Mouse (Mus musculus) embryo, embryonic 11 days (tissue): Measurements from ENCODE around the gene Exoc3l2.
A peak's percentile ranks its signal among the peaks of the same experiment; 100 is the strongest.

ENCODE experiments used
- DNase-seq: peaks from one replicate; pipeline ENCODE4 v3.0.0-alpha.2; 2015

The Exoc3l2 gene

DNA sequence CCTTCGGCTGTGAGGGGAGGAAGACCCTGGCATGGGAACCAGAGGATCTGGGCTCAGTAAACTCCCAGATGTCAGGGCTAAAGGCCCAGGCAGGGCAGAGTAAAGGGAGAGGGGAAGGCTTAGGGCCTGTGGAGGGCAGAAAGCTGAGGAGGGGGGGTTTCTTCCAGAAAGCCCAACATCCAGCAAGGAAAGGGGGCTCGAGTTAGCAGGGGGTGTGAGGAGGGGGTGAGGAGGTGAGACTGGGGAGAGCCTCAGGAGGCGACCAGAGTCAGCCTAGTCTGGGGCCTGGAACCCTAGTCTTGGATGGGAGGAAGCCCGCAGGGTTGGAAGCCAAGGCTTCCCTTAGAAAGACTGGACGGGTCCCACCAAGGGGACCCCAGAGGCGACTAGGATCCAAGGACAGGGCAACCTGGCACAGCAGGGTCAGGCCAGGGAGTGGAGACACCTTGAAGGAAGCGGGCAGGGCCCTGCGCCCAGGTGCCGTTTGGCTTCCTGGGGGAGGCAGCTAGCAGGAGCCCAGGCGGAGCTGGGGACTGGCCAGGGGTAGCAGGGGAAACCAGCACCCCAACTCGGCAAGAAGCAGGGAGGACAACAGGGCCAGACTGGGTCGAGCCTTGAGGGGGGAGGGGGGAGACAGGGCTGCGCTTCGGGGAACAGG lies 5.6 kb upstream of the Exoc3l2 start:
- DNase-seq, result no peak

DNA sequence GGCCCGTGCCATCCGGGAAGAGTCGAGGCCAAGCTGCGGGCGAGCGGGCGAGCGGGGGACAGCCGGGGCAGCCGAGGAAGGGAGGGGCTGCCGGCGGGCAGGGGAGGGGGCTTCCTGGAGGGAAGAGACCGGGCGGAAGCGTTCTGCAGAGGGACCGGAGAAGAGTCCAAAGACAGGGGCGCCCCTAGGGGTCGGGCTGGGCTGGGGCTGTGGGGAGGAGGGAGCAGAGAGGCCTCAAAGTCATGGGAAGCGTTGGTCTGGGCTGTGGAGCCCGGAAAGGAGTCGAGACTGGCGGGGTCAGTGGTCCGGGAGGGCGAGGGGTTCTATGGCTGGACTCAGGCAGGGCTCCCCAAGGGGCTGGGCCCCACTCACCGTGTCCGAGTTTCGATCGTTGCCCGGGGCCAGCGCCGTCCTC lies 5.1 kb upstream of the Exoc3l2 start:
- peak; percentile 86 for DNase-seq

DNA sequence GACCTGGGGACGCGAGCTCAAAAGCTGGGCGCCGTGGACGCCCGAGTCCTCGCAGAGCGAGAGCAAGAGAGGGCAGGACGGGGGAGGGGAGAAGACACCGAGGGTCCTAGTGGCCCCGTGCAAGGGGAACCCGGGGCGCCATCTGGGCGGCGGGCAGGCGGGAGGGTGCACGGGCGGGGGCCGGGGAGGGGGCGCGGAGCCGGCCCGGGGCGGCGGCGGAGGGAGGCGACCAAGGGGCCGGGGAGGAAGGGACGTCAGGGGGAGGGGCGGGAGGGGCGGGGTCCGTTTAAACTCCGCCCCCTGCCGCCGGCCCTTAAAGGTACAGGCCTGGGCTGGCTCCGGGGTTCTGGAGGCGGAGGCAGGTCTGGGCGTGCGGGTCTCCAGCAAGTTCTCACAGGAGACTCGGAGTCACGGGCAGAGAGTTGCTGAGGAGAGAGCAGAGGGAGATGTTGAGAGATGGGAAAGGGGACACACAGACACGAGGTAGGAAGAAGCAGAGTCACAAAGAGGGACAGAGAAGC lies 4.5 kb upstream of the Exoc3l2 start, which contains the start of gene Mark4:
TSS of gene Mark4 (minus strand) at position 231 of the 521 bp plus-strand sequence.
- DNase-seq, result peak; percentile 91

DNA sequence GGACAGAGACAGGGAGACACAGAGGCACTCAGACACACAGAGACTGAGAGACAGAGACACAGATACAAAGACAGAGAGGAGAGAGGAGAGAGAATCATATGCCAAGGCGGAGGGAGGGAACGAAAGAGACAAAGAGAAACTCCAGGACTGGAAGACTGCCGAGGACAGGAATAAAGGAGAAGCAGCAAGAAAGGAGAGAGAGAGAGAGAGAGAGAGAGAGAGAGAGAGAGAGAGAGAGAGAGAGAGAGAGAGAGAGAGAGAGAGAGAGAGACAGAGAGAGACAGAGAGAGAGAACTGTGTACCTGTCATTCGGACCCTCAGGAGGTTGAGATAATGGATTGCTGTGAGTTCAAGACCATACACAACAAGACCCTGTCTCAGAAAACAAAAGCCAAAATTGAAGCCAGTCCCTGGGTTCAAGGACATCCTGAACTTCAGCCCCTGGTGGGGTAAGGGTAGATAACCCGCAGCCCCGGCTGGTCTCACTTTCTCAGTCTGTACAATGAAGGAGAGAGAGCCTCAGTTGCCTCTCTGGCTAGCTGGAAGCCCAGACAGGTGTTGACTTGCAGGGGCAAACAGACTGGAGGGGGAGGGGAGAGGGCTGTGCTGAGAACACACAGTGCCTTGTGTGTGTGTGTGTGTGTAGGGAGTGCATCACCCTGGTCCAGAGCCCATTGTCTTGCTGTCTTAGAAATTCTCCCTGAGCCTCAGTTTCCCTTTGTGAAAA lies 3.8 kb upstream of the Exoc3l2 start:
- DNase-seq, result no peak

DNA sequence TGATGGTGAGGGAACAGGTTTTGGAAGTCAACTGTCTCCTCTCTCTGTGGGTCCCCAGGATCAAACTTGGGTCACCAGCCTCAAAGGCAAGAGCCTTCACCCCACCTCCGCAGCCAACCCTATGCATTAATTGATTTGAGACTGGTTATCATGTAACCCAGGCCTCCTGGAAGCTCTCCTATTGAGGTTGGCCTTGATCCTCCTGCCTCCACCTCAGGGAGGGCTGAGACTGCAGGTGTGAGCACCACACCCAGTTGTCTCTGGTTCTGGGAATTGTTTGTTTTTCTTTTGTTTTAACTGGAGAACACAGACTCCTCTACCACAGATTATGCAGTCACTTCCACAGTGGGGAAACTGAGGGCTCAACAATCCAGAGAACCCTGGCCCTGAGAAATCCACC lies 2.6 kb upstream of the Exoc3l2 start:
- DNase-seq, result no peak

DNA sequence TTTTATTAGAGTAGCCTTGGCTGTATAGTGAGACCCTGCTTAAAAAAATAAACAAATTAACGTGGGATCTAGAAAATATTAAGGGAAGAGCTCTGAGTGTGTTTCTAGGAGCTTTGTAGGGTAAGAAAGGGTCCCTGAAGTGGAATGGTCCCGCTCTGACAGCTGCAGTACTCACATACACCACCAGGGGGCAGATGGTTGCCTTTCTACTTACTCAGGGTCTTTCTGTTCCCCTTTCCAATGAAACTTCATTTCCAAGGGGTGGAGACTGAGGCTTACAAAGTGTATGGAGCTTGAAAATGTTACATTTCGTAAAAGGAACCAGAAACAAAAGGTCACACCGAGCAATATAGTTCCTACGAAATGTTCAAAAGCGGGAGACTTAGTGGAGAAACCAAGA lies 1.6 kb upstream of the Exoc3l2 start:
- peak; percentile 78 for DNase-seq

DNA sequence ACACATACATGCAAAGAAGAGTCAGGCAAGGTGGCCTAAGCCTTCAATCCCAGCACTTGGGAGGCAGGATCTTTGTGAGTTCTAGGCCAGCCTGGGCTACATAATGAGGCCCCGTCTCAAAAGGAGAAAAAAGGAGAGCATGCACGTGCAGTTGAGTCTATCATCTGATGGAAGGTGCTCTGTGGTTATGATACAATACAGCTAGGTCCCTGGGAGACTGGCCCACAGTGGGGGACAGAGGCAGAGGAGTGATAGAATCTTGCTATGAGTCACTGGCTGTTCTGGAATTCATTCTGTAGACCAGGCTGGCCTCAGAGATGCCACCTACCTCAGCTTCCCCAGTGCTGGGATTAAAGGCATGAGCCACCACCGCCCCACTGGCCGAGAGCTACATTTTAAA lies 688 bp upstream of the Exoc3l2 start:
- DNase-seq, result no peak

DNA sequence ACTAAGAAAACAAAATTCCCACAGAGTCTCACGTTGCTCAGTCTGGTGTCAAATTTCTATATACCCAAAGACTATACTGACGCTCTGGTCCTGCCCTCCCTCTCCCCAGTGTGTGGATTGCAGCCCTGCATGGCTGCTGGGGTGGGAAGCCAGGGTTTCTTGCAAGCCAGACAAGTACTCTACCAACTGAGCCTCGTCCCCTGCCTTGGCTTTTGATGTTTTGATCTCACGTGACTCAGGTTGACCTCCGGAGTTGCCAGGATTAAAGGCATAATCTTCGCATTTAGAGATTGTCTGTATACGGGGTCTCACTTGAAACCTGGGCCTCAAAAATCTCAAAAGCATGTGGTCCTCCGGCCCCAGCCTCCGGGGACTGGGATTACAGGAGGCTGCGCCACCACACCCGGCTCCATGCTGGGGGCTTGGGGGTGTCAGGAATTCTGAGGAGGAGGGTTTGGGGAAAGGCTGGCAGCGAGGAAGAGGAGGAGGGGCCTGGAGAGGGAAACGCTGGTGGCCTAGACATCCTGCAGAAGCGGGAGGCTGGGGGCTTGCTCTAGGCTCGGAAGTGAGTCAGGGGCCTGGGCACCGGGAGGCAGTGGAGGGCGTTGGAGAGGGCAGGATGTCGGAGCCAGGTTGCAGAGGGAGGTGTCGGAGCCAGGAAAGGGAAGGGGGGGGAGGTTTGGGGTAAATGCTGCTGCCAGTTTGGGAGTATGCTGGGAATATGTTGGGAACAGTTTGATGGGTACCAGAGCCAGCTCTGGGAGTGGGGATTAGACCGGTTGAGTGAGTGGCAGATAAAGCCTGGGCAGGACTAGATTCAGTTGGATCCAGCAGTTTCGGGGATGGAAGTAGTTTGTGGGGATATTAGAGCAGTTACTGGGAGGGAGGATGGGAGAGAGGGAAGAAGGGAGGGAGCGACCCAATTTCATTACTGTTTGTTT lies 1.5 kb downstream of the Exoc3l2 start:
- peak; percentile 67 for DNase-seq

DNA sequence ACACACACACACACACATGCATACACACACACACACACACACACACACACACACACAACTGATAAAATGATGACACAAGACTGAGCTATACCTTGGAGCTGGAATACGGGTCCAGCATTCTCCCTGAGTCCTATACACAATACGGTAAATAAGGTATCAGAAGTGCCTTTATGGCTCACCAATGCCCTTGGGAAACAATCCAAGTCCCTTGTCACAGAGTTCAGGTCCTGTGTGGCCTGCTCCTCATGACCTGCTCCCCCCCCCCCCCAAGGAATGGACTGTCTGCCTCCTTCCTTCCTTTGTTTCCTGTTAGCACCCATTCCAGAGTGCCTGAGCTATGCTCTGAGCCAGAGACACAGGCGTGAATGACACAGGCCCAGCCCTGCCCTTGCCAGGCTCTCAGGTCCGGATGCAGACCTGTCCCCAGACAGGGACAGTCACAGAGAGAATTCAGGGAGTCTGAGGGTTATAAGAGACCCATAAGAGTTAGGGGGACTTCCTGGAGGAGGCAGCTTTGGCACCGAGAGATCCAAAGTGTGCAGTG lies 3.5 kb downstream of the Exoc3l2 start:
- DNase-seq, result no peak

DNA sequence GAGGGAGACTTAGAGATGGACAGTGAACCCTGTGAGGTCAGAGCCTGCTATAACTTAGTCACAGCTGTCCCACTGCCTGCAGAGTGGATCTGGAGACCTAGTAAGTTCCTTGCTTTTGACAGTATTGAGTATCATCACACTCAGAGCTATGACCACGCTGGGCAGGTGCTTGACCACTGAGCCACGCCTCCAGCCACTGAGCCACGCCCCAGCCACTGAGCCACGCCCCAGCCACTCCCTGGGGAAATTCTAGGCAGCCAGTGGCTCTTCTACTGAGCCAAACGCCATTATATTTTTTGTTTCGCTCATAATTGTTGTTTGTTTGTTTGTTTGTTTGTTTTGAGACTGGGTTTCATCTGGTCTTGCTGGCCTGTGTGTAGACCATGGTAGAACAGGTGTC lies 4.5 kb downstream of the Exoc3l2 start:
- DNase-seq, result no peak

DNA sequence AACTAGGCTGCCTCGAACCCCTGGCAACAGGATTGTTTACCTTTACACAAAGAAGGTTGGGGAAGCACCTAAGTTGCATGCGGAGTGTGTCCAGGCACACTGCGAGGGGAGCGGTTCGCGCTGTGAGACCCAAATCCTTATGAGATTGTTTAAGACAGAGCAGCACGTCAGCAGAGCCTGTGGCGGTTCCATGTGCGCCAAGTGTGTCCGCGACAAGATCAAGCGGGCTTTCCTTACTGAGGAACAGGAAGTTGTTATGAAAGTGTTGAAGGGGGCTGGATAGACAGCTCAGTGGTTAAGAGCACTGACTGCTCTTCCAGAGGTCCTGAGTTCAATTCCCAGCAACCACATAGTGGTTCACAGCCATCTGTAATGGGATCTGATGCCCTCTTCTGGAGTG lies 5.1 kb downstream of the Exoc3l2 start:
- DNase-seq, result no peak

DNA sequence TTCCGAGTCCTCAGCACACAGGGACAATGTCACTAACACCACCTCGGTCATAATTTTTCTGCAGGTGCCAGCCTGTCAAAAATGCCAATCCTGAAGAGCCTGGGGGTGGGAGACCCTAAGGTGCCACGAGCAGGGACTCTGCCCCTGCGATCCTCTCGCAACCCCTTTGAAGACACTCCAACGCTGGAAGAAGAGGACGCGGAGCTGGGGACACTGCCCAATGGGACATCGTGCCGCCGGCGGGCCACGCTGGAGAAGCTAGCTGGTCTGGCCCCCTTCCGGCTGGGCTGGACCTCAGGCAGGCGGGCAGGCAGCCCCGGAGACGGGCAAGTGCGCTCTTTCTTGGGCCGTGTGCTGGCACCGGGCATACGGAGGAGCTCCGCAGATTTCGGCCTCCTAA lies 6.3 kb downstream of the Exoc3l2 start:
- no peak for DNase-seq

DNA sequence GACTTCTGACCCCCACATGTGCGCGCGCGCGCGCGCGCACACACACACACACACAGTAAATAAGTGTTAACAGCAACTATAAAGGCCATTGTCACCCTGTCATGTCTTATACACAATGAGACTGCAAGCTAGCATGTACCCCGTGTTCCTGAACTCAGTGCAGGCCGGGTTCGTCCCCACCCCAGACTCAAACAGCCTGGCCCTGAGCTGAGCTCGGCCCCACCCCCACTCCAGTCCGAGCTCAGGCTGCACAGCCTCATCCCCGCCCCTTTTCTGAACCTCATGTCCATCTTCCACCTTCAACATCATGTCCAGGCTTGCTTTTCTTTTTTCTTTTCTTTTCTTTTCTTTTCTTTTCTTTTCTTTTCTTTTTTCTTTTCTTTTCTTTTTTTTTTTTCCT lies 7.2 kb downstream of the Exoc3l2 start:
- DNase-seq, result no peak

DNA sequence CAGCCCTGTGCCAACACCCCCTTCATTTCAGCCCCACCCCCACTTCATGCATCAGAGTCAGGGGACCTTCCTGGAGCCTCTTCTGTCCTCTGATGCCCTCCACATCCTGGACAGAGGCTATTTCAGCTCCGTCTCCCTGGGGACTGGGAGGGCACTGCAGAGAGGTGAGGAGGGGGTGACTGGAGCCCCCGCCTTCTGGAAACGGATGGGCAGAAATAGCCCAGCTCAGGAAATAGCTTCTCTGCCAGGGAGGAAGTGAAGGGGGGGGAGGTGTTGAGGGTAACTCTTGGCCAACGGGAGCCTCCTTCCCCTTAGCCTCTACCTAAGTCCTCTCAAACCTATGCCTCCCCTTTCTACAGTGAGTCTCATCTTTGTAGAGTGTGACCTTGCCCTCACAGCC lies 9.3 kb downstream of the Exoc3l2 start:
- no peak for DNase-seq

DNA sequence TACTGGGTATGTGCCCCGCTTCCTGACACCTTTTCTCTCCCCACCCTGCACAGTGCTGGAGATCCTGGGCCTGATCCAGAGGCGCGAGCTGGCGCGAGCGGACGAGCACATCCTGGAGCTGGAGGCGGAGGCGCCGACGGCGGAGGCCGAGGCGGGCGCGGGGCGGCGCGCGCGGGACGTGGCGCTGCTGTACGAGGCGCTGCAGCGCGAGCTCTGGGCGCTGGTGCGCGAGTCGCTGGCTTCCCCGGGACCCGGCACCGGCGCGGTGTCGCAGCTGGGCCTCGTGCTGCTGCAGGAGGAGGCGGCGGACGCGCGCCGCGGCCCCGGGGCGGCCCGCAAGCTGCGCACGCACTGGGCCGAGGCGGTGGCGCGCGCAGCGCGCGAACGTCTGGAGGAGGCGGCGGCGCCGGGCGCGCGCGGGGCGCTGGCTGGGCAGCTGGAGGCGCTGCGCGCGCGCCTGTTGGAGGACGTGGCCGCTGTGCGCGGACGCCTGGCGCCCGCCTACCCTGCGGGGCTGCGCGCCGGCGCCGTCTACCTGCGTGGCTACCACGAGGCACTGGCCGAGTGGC lies 10.8 kb downstream of the Exoc3l2 start:
- peak; percentile 94 for DNase-seq

DNA sequence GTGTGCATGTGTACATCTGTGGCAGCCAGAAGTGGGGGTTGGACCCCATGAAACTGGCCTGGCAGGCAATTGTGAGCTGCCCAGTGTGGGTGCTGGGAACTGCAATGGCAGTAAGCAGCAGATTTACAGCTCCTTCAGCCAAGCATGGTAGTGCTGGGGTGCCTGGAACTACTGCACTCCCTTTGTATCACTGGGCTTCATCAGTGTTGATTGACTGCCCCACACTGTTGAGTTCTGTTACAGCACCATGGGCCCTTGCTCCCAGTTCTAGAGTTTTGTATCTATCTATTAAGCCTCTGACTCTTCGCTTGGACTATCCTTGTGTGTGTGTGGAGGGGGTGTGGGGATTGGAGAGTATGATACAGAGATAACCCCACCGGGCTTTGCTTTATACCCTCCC lies 14.0 kb downstream of the Exoc3l2 start:
- no peak for DNase-seq

DNA sequence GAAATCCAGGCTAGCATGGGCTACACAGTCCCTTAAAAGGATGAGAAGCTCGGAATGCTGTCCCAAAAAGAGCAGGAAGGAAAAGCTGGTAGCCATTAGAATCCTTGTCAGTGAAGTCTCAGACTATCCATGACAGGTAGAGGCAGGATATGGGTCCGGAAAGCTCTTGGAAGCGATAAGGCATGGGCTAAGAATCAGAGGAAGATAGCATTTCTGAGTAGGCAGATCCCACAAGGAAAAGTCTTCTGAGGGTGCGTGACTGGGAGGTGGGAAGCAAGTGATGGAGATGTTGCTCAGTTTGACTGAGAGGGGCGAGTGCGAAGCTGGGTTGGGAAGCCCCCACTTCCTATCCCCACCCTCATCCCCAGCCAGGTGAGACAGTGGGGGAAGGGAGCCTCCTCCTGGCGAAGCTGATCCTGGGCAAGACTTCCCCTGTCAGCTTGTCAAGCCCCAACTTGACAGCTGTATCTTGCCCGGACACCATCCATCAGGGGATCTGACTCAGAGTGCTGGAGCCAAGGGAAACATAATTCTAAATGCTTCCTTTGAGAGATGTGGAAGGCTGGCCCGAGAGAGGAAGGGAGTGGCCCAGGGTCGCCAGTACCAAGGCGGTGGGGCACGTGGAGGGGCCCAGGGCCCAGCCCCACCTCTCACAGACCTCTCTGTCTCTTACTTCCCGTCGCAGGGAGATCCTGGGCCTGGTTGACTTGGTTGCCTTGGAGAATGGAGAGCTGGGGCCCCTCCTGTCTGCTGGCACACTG lies 14.7 kb downstream of the Exoc3l2 start:
- DNase-seq, result no peak

DNA sequence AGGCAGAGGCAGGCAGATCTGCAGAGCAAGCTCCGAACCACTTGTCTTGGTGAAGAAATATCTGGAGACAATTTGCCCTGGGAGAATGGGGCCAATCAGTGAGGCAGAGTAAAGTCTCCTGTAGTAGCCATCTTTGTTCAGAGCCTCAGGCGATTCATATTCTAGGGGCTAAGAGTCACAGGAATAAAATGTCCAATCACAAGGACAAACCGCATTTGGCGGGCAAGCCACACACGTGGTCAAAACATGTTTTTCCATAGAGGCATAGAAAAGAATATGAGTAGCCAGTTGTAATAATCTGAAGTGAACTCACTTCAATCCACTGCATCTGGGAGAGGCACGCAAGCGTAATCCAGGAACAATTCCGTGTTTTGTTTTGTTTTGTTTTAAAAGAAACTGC lies 20.1 kb downstream of the Exoc3l2 start:
- DNase-seq, result no peak

DNA sequence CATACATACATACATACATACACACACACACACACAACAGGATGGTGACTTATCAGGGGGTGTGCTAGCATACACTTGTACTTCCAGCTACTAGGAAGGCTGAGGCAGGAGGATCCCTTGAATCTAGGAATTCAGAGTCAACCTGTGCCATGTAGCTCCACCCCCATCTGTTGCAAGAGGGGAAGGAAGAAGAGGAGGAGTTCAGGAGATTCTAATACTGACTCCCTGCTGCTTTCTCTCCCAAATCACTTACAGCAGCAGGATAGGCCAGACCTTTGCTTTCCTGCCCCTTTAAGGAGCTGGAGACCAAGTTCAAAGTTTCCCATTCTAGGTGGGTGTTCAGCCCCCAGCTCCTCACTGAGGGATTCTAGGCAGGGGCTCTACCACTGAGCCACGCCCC lies 22.4 kb downstream of the Exoc3l2 start:
- no peak for DNase-seq

DNA sequence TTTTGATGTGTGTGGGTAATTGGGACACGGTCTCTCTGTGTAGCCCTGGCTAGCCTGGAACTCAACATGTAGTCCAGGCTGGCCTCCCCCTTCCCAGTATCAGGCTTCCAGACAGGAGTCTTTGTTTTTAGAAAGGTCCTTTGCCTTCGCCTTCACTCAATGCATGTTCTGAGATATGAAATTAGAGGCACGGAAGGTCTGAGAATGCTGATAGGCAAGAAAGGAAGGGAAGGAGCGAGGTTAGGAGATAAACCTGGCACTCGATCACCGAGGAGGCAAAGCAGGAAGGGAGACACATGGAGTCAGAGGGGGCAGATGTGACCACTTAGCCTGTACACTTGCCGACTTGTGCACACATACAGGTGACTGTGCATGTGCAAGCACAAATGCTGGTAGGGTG lies 23.4 kb downstream of the Exoc3l2 start:
- DNase-seq, result no peak

DNA sequence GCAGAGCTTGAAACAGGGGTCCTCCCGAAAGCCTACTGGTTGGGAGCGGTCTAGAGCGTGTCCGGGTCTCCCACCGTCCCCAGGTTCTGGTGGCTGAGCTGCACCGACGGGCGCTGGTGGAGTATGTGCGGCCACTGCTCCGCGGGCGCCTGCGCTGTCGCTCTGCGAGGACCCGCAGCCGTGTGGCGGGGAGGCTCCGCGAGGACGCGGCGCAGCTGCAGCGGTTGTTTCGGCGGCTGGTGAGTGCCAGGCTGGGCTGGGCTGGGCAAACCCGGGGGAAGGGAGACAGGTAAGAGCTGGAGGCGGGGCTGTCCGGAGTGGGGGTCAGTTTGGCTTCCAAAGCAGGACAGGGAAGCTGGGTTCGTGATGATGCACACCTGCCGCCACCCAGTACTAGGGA lies 26.4 kb downstream of the Exoc3l2 start:
- DNase-seq, result peak; percentile 47

DNA sequence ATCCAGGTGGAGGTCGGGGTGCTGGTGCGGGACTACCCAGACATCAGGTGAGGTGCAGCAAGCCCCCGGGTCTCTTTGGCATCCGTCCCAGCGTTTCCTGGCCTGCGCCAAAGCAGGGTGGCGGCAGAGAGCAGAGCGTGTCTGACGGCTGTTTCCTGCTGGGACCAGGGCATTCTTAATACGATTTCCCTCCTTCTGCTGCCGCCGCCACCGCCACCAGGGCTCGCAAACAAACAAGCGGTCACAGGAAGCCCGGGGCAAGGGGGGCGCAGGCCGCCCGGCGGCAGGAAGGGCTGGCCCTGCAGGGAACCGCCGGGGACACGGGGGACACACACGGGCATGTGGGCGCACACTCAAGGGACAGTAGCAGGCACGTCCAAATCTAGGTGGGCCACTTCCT lies 28.6 kb downstream of the Exoc3l2 start:
- peak; percentile 56 for DNase-seq
